Mouse (Mus musculus): Measurements from ENCODE around the gene Prdx3. TPM values are rescaled to one million over a fixed set of nuclear protein-coding genes. Genes with fewer than 3 reads are reported as not detected.
"Not testable (repeated sequence)": the region's sequence is repeated elsewhere in the genome, so short reads cannot be mapped to it uniquely, and the experiment has no call there.

Prdx3 gene
- total RNA-seq, 2 experiments from 2014 or later: 123 to 165 TPM

DNA sequence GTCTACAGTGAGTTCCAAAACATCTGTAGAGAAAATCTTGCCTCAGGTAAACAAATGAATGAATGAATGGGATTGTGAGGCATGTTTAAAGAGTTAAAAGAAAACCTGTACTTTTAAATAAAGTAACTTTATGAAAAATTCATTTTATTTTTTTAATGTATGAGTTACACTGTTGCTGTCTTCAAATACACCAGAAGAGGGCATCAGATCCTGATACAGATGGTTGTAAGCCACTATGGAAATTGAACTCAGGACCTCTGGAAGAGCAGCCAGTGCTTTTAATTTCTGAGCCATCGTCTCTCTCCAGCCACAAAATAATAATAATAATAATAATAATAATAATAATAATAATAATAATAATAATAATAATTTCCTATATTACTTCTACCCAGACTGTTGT lies 3.9 kb downstream of the Prdx3 start:
- ATAC-seq (replicated peaks; ENCODE audit: poor library complexity): no peak

- ATAC-seq (replicated peaks; ENCODE audit: poor library complexity): not testable (repeated sequence)
Observed at GRCm38 (mm10) chr19:60866169-60866568, 8.2 kb downstream of the Prdx3 start.

GRCm38 (mm10) chr19:60860868-60861700 lies 13.3 kb downstream of the Prdx3 start, which contains the start of gene Sfxn4:
Gene Sfxn4 (minus strand): TSS chr19:60861479.
- ATAC-seq (replicated peaks; ENCODE audit: poor library complexity): peak; percentile 99

- ATAC-seq (replicated peaks; ENCODE audit: poor library complexity): no peak
Observed at GRCm38 (mm10) chr19:60845731-60846130, 28.6 kb downstream of the Prdx3 start.

DNA sequence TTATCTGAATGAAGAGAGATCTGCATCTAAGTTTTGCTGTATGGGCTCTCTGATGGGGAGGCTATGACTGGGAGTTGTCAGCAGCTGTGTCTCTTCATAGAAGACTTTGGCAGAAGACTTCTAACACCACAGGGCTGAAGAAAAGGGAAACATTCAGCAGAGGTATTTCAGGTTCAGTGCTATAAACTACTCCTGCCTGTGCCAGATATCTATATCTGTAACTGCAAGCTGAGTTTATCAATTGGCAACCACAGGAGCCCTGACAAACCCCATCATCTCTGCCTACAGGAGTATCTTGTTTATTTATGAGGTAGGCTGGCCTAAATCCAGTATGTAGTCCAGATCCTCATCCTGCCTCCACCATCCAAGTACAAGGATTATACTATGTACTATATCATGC lies 31.0 kb downstream of the Prdx3 start:
- peak; percentile 86 for ATAC-seq (replicated peaks; ENCODE audit: poor library complexity)

DNA sequence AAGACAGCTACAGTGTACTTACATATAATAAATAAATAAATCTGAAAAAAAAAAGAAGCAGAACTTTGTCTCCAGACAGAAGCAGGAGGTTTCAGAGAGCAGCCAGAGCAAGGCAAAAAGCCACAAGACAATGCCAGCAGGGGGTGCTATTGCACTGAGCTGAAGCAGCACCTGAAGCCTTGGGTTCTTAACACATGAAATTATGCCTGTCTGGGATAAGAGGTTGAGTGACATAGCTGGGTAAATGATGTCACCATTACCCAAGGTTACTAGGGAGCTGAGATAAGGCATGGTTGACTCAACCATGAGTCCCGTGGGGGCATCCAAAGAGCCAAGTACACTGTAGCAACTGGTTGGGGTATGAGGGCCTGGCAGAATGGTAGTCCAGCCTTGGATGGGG lies 36.6 kb downstream of the Prdx3 start:
- ATAC-seq (replicated peaks; ENCODE audit: poor library complexity): peak; percentile 99

- peak; percentile 99 for ATAC-seq (replicated peaks; ENCODE audit: poor library complexity)
Observed at GRCm38 (mm10) chr19:60818677-60819076, 55.7 kb downstream of the Prdx3 start.

Other genes starting within 250 kb of the Prdx3 start
- gene Nanos1, start 118.6 kb downstream of the Prdx3 start, total RNA-seq (2015): 1.7 and 2.0 TPM in 2 replicates
- 0.62 and 0.74 TPM in 2 replicates for gene Nanos1, start 118.6 kb downstream of the Prdx3 start, total RNA-seq (2017)
- gene Eif3a, start 83.9 kb downstream of the Prdx3 start, total RNA-seq (2015): 277 and 314 TPM in 2 replicates
- gene Eif3a, start 83.9 kb downstream of the Prdx3 start, total RNA-seq (2017): 313 and 434 TPM in 2 replicates
- 28.8 and 33.5 TPM in 2 replicates for gene Fam45a, start 63.0 kb downstream of the Prdx3 start, total RNA-seq (2015)
- 18.3 and 25.1 TPM in 2 replicates for gene Fam45a, start 63.0 kb downstream of the Prdx3 start, total RNA-seq (2017)
- gene Sfxn4, start 13.1 kb downstream of the Prdx3 start, total RNA-seq (2015): 2.6 and 4.3 TPM in 2 replicates
- gene Sfxn4, start 13.1 kb downstream of the Prdx3 start, total RNA-seq (2017): 1.3 and 1.5 TPM in 2 replicates
- gene Grk5, start 15.2 kb upstream of the Prdx3 start, total RNA-seq (2015): 0.81 and 0.96 TPM in 2 replicates
- 0.88 and 3.3 TPM in 2 replicates for gene Grk5, start 15.2 kb upstream of the Prdx3 start, total RNA-seq (2017)

All from megakaryocyte progenitor cell, adult 5-6 weeks (primary cell).